Mouse (Mus musculus) thymus, postnatal 10 days (tissue): ENCODE data around the gene Pglyrp1.

Source experiments
- DNase-seq, 2 experiments: peaks; one replicate each; pipeline ENCODE4 v3.0.0; 2021; ENCODE audit warnings: low spot score in 2 of 2

Gene Pglyrp1

GRCm38 (mm10) chr7:18884745-18885422, 13.8 kb downstream of the Pglyrp1 start:
- no peak for DNase-seq

GRCm38 (mm10) chr7:18886963-18887362, 15.8 kb downstream of the Pglyrp1 start:
- no peak for DNase-seq

GRCm38 (mm10) chr7:18890848-18891247, 19.7 kb downstream of the Pglyrp1 start:
- no peak for DNase-seq

- peak; percentile 59 to 89 for DNase-seq
Observed at GRCm38 (mm10) chr7:18891872-18892599, 20.9 kb downstream of the Pglyrp1 start.

GRCm38 (mm10) chr7:18893009-18893408, 21.9 kb downstream of the Pglyrp1 start:
- no peak for DNase-seq

- peak in 1 of 2 experiments; percentile 28 for DNase-seq
Observed at GRCm38 (mm10) chr7:18893651-18894430, 22.7 kb downstream of the Pglyrp1 start.

GRCm38 (mm10) chr7:18896536-18896935, 25.4 kb downstream of the Pglyrp1 start:
- no peak for DNase-seq

GRCm38 (mm10) chr7:18900513-18900912, 29.4 kb downstream of the Pglyrp1 start:
- DNase-seq, result no peak

- DNase-seq, result no peak
Observed at GRCm38 (mm10) chr7:18902486-18902885, 31.4 kb downstream of the Pglyrp1 start.

- DNase-seq, result no peak
Observed at GRCm38 (mm10) chr7:18904971-18905370, 33.8 kb downstream of the Pglyrp1 start.

- DNase-seq, result no peak
Observed at GRCm38 (mm10) chr7:18909797-18910196, 38.7 kb downstream of the Pglyrp1 start.

- peak; percentile 96 to 98 for DNase-seq
Observed at GRCm38 (mm10) chr7:18910241-18910831, 39.2 kb downstream of the Pglyrp1 start, which contains the start of gene Ccdc61. Ccdc61 (minus strand) TSS chr7:18910415.

GRCm38 (mm10) chr7:18916254-18916653, 45.1 kb downstream of the Pglyrp1 start:
- DNase-seq, result no peak

- no peak for DNase-seq
Observed at GRCm38 (mm10) chr7:18917931-18918330, 46.8 kb downstream of the Pglyrp1 start.

- DNase-seq, result peak in 1 of 2 experiments; percentile 18
Observed at GRCm38 (mm10) chr7:18921069-18921468, 49.9 kb downstream of the Pglyrp1 start.

- no peak for DNase-seq
Observed at GRCm38 (mm10) chr7:18922807-18923206, 51.7 kb downstream of the Pglyrp1 start.

GRCm38 (mm10) chr7:18923267-18923666, 52.1 kb downstream of the Pglyrp1 start:
- no peak for DNase-seq

GRCm38 (mm10) chr7:18923711-18924191, 52.6 kb downstream of the Pglyrp1 start:
- no peak for DNase-seq

- no peak for DNase-seq
Observed at GRCm38 (mm10) chr7:18924321-18924720, 53.2 kb downstream of the Pglyrp1 start.

GRCm38 (mm10) chr7:18925162-18925938, 54.2 kb downstream of the Pglyrp1 start, which contains the start of gene Nova2:
Nova2 (plus strand) TSS chr7:18925888.
- peak; percentile 31 to 37 for DNase-seq
